Mouse (Mus musculus): ENCODE results near the gene Tmem204.

GRCm38 (mm10) chr17:25063261-25063660 lies 20.1 kb downstream of the Tmem204 start:
- TF ChIP-seq EP300 (IDR thresholded peaks at IDR 0.05) (no peak), CTCF (IDR thresholded peaks at IDR 0.05) (no peak)

All from lung, postnatal 0 days (tissue).